Mouse (Mus musculus): ENCODE measurements at regions not wholly inside any gene's neighbourhood (a gene's known extent, or its start where the extent isn't known, plus 50 kb on each side); places are given as distances from the start of the nearest gene placed in this dataset.

DNA sequence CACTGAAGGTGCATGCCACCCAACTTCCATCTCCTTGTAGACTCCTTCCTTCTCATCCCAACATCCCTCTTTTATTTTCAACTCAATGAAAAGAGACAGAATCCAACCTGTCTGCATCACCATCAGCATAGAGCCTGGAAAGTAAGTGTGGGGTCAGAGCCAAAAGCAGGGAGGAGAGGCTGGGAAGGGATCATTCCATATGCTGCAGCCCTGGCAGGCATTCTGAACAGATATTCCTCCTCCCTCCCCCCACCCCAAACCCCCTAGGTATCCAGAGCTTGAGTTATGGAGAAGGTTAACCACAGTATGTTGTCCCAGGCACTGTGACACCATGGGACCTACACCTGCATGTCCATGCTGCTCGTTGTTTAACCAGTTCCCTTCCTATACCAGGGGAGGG, 162.5 kb downstream of the Trim29 start:
- TF ChIP-seq EP300 (IDR thresholded peaks at IDR 0.05; ENCODE audit: insufficient read depth, low read depth, low read length) = no peak
- TF ChIP-seq CTCF (IDR thresholded peaks at IDR 0.05; ENCODE audit: low read depth, low read length) = no peak
- TF ChIP-seq POLR2A (IDR thresholded peaks at IDR 0.05; ENCODE audit: insufficient read depth, low read length) = no peak
